Mouse (Mus musculus) lung, embryonic 16.5 days (tissue): ENCODE results near the gene Wdtc1. TPM values are rescaled to one million over a fixed set of nuclear protein-coding genes. Genes with fewer than 3 reads are reported as not detected.

ENCODE experiments used
- ATAC-seq: fragments of 200-750 bp; cut with Nextera tagmentation; 2 replicates; pipeline ENCODE4 v1.8.0; 2017; ENCODE audit warnings: low read depth, mild to moderate bottlenecking, moderate library complexity
- H3K27ac ChIP-seq: fragments of 300-500 bp; sonication (generic); 2 replicates; pipeline ENCODE4 v1.5.1; 2014; ENCODE audit warnings: mild to moderate bottlenecking, control low read depth, low read length
- H3K27me3 ChIP-seq: fragments of 300-500 bp; sonication (generic); 2 replicates; pipeline ENCODE4 v1.6.1; 2014; ENCODE audit warnings: low read depth, low read length, mixed read lengths; ENCODE audit not compliant: control insufficient read depth, insufficient read depth
- H3K36me3 ChIP-seq: fragments of 300-500 bp; sonication (generic); 2 replicates; pipeline ENCODE4 v1.6.1; 2014; ENCODE audit warnings: low read length; ENCODE audit not compliant: control insufficient read depth, insufficient read depth
- H3K4me1 ChIP-seq: fragments of 300-500 bp; sonication (generic); replicated peaks from 2 replicates; pipeline ENCODE4 v1.6.1; 2014; ENCODE audit warnings: low read length, mixed read lengths; ENCODE audit not compliant: control insufficient read depth, insufficient read depth
- H3K4me2 ChIP-seq: fragments of 300-500 bp; sonication (generic); 2 replicates; pipeline ENCODE4 v1.6.1; 2014; ENCODE audit warnings: low read depth, low read length, control low read depth
- H3K4me3 ChIP-seq: fragments of 300-500 bp; sonication (generic); 2 replicates; pipeline ENCODE4 v1.5.1; 2014; ENCODE audit warnings: mild to moderate bottlenecking, low read length, control low read depth
- H3K9ac ChIP-seq: fragments of 300-500 bp; sonication (generic); 2 replicates; pipeline ENCODE4 v1.6.1; 2014; ENCODE audit warnings: low read length, control low read depth
- H3K9me3 ChIP-seq: fragments of 300-500 bp; sonication (generic); 2 replicates; pipeline ENCODE4 v1.6.1; 2016; ENCODE audit warnings: low read length; ENCODE audit not compliant: control insufficient read depth
- WGBS: fragments of 180-500 bp; shearing (Covaris S2); extraction: QIAGEN DNeasy Blood & Tissue Kit; methylation state at CpG from one replicate; pipeline ENCODE4 v1.1.7; 2014; 5-methylcytosine and 5-hydroxymethylcytosine counted together
- polyA plus RNA-seq: library from polyadenylated mRNA; unstranded; fragments of >200 nt; fragmentation: Nextera tagmentation; extraction: Ambion mirVana; gene quantifications from 2 replicates; pipeline ENCODE4 v1.2.1, GENCODE M21; 2015

Gene Wdtc1
- polyA plus RNA-seq, 1 experiment from 2014 or later = 11.8 TPM

DNA sequence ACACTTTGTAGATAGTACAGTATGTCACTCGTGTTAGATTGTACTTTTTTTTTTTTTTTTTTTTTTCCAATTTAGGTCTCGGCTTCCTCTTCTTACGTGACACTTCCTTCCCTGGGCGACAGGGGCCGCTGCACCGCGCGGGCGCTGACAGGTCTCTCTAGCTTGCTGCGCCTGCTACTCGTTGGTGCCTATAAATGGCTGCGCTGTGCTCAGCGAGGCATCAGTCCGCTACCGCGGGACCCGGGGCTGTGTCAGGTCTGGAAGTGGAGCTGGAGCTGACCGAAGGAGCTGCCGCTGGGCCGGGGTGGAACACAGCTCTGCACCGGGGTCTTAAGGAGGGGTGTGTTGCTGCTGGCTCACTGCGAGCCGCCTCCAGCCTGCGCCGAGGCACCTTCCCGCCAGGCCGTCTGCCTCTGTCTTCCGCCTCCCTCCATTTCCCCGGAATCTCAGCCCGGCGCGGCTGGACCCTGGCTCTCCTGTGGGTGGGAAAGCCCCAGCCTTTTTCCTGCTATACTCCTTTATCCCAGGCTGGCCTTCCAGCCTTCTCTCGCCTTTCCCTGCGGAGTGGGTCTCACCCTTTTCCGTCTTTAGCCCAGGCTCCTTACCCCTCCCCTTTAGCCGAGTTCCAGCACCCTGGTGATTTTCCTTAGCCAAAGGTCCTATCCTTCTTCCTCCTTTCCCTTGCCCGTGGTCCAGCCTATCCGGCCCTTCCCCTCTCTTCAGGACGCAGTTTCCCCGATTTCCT is 16.4 kb upstream of the Wdtc1 start, which contains the start of gene Slc9a1:
Gene Slc9a1, plus strand, starts transcription at position 154 of the 745 bp plus-strand sequence.
- peaks cover 28% of the 10 kb centered on the region for H3K4me1 ChIP-seq
- ATAC-seq = peak; percentile 97
- no peaks in the 10 kb centered on the region for H3K36me3 ChIP-seq
- no peaks in the 10 kb centered on the region for H3K9me3 ChIP-seq
- peak within 1 kb of the TSS; percentile 81 for H3K4me3 ChIP-seq
- H3K27me3 ChIP-seq = no peaks in the 10 kb centered on the region
- H3K4me2 ChIP-seq = peak within 1 kb of the TSS; percentile 77
- peak within 1 kb of the TSS; percentile 91 for H3K9ac ChIP-seq
- 0% methylated on average over 40 of the region's 40 CpGs for WGBS
- peak within 1 kb of the TSS; percentile 87 for H3K27ac ChIP-seq

DNA sequence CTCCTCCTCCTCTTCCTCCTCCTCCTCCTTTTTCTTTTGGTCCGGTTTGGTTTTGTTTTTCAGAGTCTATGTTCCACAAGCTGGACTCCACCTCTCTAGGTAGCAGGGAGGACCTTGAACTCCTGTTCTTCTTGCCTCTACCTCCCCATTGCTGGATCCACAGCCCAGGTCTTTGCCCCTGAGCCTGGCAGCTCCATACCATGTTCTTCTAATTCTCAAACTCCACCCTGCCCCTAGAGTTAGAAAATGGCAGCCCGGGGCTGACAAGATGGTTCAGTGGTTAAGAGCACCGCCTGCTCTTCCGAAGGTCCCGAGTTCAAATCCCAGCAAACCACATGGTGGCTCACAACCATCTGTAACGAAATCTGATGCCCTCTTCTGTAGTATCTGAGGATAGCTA is 1.4 kb upstream of the Wdtc1 start:
- WGBS = 88% methylated on average over 6 of the region's 6 CpGs
- H3K27me3 ChIP-seq = no peaks in the 10 kb centered on the region
- H3K4me3 ChIP-seq = no peak overlapping the region
- ATAC-seq = no peak
- no peaks in the 10 kb centered on the region for H3K4me1 ChIP-seq
- H3K9ac ChIP-seq = no peak overlapping the region
- no peak overlapping the region for H3K27ac ChIP-seq
- no peak overlapping the region for H3K4me2 ChIP-seq
- H3K9me3 ChIP-seq = no peaks in the 10 kb centered on the region
- no peaks in the 10 kb centered on the region for H3K36me3 ChIP-seq

DNA sequence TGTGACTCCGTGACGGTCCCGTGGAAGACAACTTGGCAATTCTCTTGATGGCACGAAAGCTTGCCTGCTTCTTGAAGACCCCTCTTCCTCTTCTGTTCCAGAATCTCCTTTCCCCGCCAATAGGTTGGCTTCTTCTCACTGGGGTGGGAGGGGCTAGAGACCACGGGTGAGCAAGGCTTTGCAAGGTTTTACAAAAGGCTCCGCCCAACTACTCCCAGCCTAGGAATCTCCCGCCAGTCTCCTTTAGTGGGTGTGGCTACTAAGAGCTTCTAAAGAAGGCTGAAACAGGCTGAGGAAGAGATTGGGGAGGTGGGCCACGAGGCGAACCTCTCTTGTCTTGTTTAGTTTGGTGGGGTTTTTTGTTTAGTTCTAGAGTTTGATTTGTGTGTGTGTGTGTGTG is 484 bp downstream of the Wdtc1 start:
- ATAC-seq = no peak
- no peak overlapping the region for H3K4me2 ChIP-seq
- H3K4me3 ChIP-seq = no peak overlapping the region
- H3K9me3 ChIP-seq = no peaks in the 10 kb centered on the region
- H3K27ac ChIP-seq = no peak overlapping the region
- WGBS = 67% methylated on average over 10 of the region's 10 CpGs
- H3K4me1 ChIP-seq = no peaks in the 10 kb centered on the region
- no peaks in the 10 kb centered on the region for H3K27me3 ChIP-seq
- no peak overlapping the region for H3K9ac ChIP-seq
- H3K36me3 ChIP-seq = no peaks in the 10 kb centered on the region

DNA sequence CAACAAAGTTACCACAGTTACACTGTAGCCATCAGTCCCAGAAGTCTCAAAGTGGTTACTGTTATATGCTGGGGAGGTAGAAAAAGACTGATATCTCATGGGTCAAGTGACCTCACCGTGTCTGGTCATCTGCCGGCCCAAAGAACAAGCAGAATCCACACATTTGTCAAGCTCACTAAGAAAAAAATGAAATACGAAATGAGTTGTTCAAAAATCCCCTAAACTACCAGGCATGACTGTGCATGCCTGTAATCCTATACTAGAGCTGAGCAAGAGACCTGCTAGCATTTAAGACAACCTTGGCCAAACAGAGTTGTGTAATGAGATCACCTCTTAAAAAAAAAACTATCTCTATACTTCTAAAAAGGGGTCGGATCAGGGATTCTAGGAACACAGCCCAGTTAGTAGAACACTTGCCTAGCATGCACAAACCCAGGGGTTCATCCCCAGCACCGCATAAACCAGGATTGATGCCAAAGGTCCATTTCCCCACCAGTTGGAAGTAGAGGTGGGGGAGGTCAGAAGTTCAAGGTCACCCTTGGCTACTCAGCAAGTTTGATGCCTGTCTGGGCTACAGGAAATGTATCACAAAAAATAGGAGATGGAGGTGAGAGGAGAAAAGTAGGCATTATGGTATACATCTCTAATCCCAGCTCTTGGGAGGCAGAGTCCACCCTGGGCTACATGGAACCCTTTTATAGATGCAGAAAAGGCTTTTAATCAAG is 5.1 kb downstream of the Wdtc1 start:
- H3K9me3 ChIP-seq = no peaks in the 10 kb centered on the region
- no peak overlapping the region for H3K9ac ChIP-seq
- no peak overlapping the region for H3K4me2 ChIP-seq
- no peak overlapping the region for H3K27ac ChIP-seq
- H3K4me1 ChIP-seq = no peaks in the 10 kb centered on the region
- peaks cover 2% of the 10 kb centered on the region; the same call in 1 of the 2 replicates for H3K27me3 ChIP-seq
- WGBS = 76% methylated on average over 5 of the region's 5 CpGs
- no peak overlapping the region for H3K4me3 ChIP-seq
- ATAC-seq = no peak
- H3K36me3 ChIP-seq = no peaks in the 10 kb centered on the region

DNA sequence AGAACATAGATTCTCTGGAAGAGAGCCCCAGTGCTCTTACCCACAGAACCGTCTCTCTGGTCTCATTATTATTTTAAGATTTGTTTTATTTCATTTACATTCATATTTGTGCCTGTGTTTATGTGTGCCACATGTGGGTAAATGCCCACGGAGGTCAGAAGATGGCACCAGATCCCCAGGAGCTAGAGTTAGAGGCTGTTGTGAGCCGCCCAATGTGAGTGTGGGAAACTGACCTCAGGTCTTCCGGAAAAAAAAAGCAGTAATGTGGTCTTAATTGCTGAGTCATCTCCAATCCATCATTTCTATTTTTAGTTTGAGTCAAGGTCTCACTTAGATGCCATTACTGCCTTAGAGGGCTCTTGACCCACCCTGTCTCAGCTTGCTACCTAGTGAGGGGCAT is 5.7 kb downstream of the Wdtc1 start:
- 60% methylated on average over 4 of the region's 4 CpGs for WGBS
- Histone ChIP-seq H3K27ac (no peak overlapping the region), H3K4me3 (no peak overlapping the region), H3K4me2 (no peak overlapping the region), H3K9me3 (no peaks in the 10 kb centered on the region), H3K36me3 (no peaks in the 10 kb centered on the region), H3K9ac (no peak overlapping the region), H3K27me3 (peaks cover 2% of the 10 kb centered on the region; the same call in 1 of the 2 replicates), H3K4me1 (no peaks in the 10 kb centered on the region)
- no peak for ATAC-seq

DNA sequence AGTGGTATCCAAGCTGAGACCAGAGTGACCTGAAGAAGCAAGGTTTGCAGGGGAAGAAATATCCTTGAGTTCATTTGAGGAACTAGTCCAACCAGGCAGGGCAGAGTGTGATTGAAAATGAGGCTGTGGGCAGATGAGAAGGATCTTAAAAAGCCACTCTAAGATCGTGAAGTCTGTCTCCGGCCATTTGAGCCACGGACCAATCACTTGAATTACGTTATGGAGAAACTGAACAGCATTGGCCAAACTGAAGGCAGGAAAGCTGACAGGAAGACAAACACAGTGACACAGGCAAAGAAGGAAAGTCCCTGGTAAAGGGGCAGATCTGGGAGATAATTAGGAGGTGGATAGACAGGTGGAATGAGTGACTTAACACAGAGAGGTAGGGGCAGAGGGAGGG is 6.7 kb downstream of the Wdtc1 start:
- Histone ChIP-seq H3K9ac (no peak overlapping the region), H3K4me1 (no peaks in the 10 kb centered on the region), H3K27me3 (peaks cover 2% of the 10 kb centered on the region; the same call in 1 of the 2 replicates), H3K9me3 (no peaks in the 10 kb centered on the region), H3K27ac (no peak overlapping the region), H3K4me3 (no peak overlapping the region), H3K4me2 (no peak overlapping the region), H3K36me3 (no peaks in the 10 kb centered on the region)
- ATAC-seq = no peak
- WGBS = 44% methylated on average over 4 of the region's 4 CpGs

DNA sequence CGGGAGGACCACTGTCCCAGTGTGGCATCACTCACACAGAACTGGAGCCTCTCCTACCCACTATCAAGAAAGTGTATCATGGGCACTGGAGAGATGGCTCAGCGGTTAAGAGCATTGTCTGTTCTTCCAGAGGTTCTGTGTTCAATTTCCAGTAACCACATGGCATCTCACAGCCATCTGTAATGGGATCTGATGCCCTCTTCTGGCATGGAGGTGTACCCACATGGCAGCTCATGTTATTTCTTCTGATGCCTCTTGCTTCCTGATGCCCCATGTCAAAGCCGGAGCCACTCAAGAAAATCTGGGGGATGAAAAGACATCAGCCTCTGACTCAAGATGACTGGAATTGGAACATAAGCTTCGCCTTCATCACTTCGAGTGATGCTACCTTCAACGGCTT is 7.6 kb downstream of the Wdtc1 start:
- Histone ChIP-seq H3K27me3 (peaks cover 2% of the 10 kb centered on the region; the same call in 1 of the 2 replicates), H3K9ac (no peak overlapping the region), H3K9me3 (no peaks in the 10 kb centered on the region), H3K4me2 (no peak overlapping the region), H3K4me1 (no peaks in the 10 kb centered on the region), H3K36me3 (no peaks in the 10 kb centered on the region), H3K4me3 (no peak overlapping the region), H3K27ac (no peak overlapping the region)
- no peak for ATAC-seq
- WGBS = 78% methylated on average over 6 of the region's 6 CpGs

DNA sequence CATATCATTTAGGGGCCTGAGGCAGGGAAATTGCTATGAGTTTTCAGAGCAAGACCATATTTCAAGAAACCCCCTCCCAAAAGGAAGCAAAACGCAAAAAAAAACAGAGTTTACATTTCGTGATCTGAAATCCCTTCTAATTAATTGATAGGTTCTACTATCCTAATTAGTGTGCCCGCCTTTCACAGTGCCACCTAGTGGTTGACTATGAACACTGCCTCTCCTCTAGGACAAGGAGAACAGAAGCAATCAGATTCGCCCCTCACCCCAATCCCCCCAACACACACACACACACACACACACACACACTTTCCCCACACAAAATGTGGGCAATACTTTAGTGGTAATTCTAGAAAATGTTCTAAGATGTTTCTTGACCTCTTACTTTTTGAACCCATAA is 9.2 kb downstream of the Wdtc1 start:
- Histone ChIP-seq H3K36me3 (no peaks in the 10 kb centered on the region), H3K27ac (no peak overlapping the region), H3K9ac (no peak overlapping the region), H3K27me3 (peaks cover 2% of the 10 kb centered on the region; the same call in 1 of the 2 replicates), H3K4me2 (no peak overlapping the region), H3K4me1 (peaks cover 2% of the 10 kb centered on the region; the same call in 1 of the 2 replicates), H3K4me3 (no peak overlapping the region), H3K9me3 (no peaks in the 10 kb centered on the region)
- no peak for ATAC-seq
- 4% methylated on average over 4 of the region's 4 CpGs for WGBS

DNA sequence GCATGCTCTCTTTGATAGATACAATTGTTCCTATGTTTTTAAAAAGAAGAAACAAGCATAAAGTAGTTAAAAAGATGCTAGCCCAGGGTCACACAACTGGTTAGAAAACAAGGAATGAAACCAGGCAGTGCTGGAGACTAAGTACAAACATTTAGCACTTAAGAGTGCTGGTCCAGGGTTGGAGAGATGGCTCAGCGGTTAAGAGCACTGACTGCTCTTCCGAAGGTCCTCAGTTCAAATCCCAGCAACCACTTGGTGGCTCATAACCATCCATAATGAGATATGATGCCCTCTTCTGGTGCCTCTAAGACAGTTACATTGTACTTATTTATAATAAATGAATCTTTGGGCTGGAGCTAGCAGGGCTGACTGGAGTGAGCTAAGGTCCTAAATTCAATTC is 13.1 kb downstream of the Wdtc1 start:
- Histone ChIP-seq H3K36me3 (no peaks in the 10 kb centered on the region), H3K27ac (no peak overlapping the region), H3K9me3 (no peaks in the 10 kb centered on the region), H3K4me1 (peaks cover 7% of the 10 kb centered on the region; the same call in 1 of the 2 replicates), H3K4me3 (no peak overlapping the region), H3K4me2 (no peak overlapping the region), H3K9ac (no peak overlapping the region), H3K27me3 (peaks cover 2% of the 10 kb centered on the region; the same call in 1 of the 2 replicates)
- ATAC-seq = no peak
- 86% methylated on average over 2 of the region's 2 CpGs for WGBS
